Comparison of ENCODE assay signal across 10 mouse cellular contexts in genomic region chr16:33529502-33530454, GRCm38 (mm10). TPM values are rescaled to one million over a fixed set of nuclear protein-coding genes. Genes with fewer than 3 reads are reported as not detected.
A peak's percentile ranks its signal among the peaks of the same experiment; 100 is the strongest.
DNase-seq lines count a peak whose midpoint lies in the region; ATAC-seq and TF ChIP-seq lines count a peak whose summit lies in the region.
"Had no signal": no experiment of that assay in that cellular context is flagged by ENCODE, and none has a peak within 500 bp of the region (broad histone marks: within the 10 kb centered on the region; RNA-seq: fewer than 3 reads in every experiment).

No protein-coding gene starts in this region.

- H3K36me3 ChIP-seq in heart, postnatal 0 days (replicated peaks; ENCODE audit: control insufficient read depth, insufficient read depth, low read length) = no peaks in the 10 kb centered on the region
- no peaks in the 10 kb centered on the region for H3K36me3 ChIP-seq in heart, embryonic 12.5 days
- no peaks in the 10 kb centered on the region for H3K36me3 ChIP-seq in neural tube, embryonic 15.5 days
- H3K36me3 ChIP-seq in hindbrain, embryonic 16.5 days (ENCODE audit: control insufficient read depth, insufficient read depth, low read length) = no peaks in the 10 kb centered on the region
- no peaks in the 10 kb centered on the region for H3K36me3 ChIP-seq in stomach, embryonic 14.5 days (ENCODE audit: control insufficient read depth, insufficient read depth, low read length)
- H3K36me3 ChIP-seq in forebrain, embryonic 15.5 days = no peaks in the 10 kb centered on the region
- H3K36me3 ChIP-seq: embryonic facial prominence, embryonic 15.5 days; heart, embryonic 13.5 days had no signal

- no peak overlapping the region for H3K4me2 ChIP-seq in heart, postnatal 0 days (ENCODE audit: low read depth, low read length)
- H3K4me2 ChIP-seq in heart, embryonic 12.5 days = no peak overlapping the region
- H3K4me2 ChIP-seq in neural tube, embryonic 15.5 days = no peak overlapping the region
- H3K4me2 ChIP-seq in hindbrain, embryonic 16.5 days (ENCODE audit: low read length) = no peak overlapping the region
- H3K4me2 ChIP-seq in stomach, embryonic 14.5 days (replicated peaks; ENCODE audit: low read depth, low read length) = no peak overlapping the region
- no peak overlapping the region for H3K4me2 ChIP-seq in forebrain, embryonic 15.5 days (replicated peaks)
- H3K4me2 ChIP-seq: embryonic facial prominence, embryonic 15.5 days; heart, embryonic 13.5 days had no signal

- H3K4me3 ChIP-seq in heart, postnatal 0 days (ENCODE audit: low read depth, low read length) = no peak overlapping the region
- no peak overlapping the region for H3K4me3 ChIP-seq in heart, embryonic 12.5 days
- no peak overlapping the region for H3K4me3 ChIP-seq in neural tube, embryonic 15.5 days (replicated peaks)
- no peak overlapping the region for H3K4me3 ChIP-seq in hindbrain, embryonic 16.5 days (ENCODE audit: low read length)
- H3K4me3 ChIP-seq in stomach, embryonic 14.5 days (ENCODE audit: low read depth, low read length) = no peak overlapping the region
- H3K4me3 ChIP-seq in forebrain, embryonic 15.5 days = no peak overlapping the region
- H3K4me3 ChIP-seq: embryonic facial prominence, embryonic 15.5 days; heart, embryonic 13.5 days had no signal

- 0 out of 2 replicates have a peak, but pooled peaks cover 6% of the 10 kb centered on the region for H3K9me3 ChIP-seq in heart, postnatal 0 days (replicated peaks; ENCODE audit: control insufficient read depth, low read length)
- H3K9me3 ChIP-seq in heart, embryonic 12.5 days (replicated peaks) = peaks cover 6% of the 10 kb centered on the region
- H3K9me3 ChIP-seq in neural tube, embryonic 15.5 days (replicated peaks) = no peaks in the 10 kb centered on the region
- no peaks in the 10 kb centered on the region for H3K9me3 ChIP-seq in hindbrain, embryonic 16.5 days (ENCODE audit: control insufficient read depth, low read length)
- H3K9me3 ChIP-seq in stomach, embryonic 14.5 days (ENCODE audit: control insufficient read depth, low read depth, low read length) = peaks cover 4% of the 10 kb centered on the region; the same call in 1 of the 2 replicates
- H3K9me3 ChIP-seq in forebrain, embryonic 15.5 days = no peaks in the 10 kb centered on the region

- TF ChIP-seq EP300 in heart, postnatal 0 days (IDR thresholded peaks at IDR 0.05; ENCODE audit: low read depth) = no peak

- TF ChIP-seq CTCF in heart, postnatal 0 days (IDR thresholded peaks at IDR 0.05; ENCODE audit: low read depth) = no peak

- 0 out of 2 replicates have a peak, but pooled peaks have one; percentile 41 for ATAC-seq in heart, postnatal 0 days (ENCODE audit: insufficient read depth, low read depth)
- no peak for ATAC-seq in heart, embryonic 12.5 days (ENCODE audit: insufficient number of reproducible peaks, low FRiP score)
- ATAC-seq in neural tube, embryonic 15.5 days (ENCODE audit: low FRiP score) = no peak
- ATAC-seq in hindbrain, embryonic 16.5 days = peak; percentile 11; the same call in 1 of the 2 replicates
- ATAC-seq in stomach, embryonic 14.5 days (ENCODE audit: insufficient number of reproducible peaks, insufficient read depth, low FRiP score, low read depth) = no peak
- ATAC-seq in forebrain, embryonic 15.5 days (replicated peaks) = no peak

- 43% methylated on average over 11 of the region's 11 CpGs for WGBS in heart, postnatal 0 days
- 63% methylated on average over 11 of the region's 11 CpGs for WGBS in heart, embryonic 12.5 days
- 40% methylated on average over 11 of the region's 11 CpGs for WGBS in neural tube, embryonic 15.5 days
- WGBS in hindbrain, embryonic 16.5 days = 36% methylated on average over 11 of the region's 11 CpGs
- 45% methylated on average over 11 of the region's 11 CpGs for WGBS in stomach, embryonic 14.5 days
- 54% methylated on average over 11 of the region's 11 CpGs for WGBS in forebrain, embryonic 15.5 days

- peaks cover 5% of the 10 kb centered on the region; the same call in 1 of the 2 replicates for H3K4me1 ChIP-seq in heart, postnatal 0 days (ENCODE audit: control insufficient read depth, insufficient read depth)
- peaks cover 8% of the 10 kb centered on the region; the same call in 1 of the 2 replicates for H3K4me1 ChIP-seq in heart, embryonic 12.5 days (replicated peaks)
- H3K4me1 ChIP-seq in neural tube, embryonic 15.5 days = peaks cover 13% of the 10 kb centered on the region
- no peaks in the 10 kb centered on the region for H3K4me1 ChIP-seq in hindbrain, embryonic 16.5 days (ENCODE audit: control insufficient read depth, insufficient read depth, low read depth, low read length)
- H3K4me1 ChIP-seq in stomach, embryonic 14.5 days (ENCODE audit: control insufficient read depth, insufficient read depth, low read length) = no peaks in the 10 kb centered on the region
- no peaks in the 10 kb centered on the region for H3K4me1 ChIP-seq in forebrain, embryonic 15.5 days
- H3K4me1 ChIP-seq: heart, embryonic 13.5 days had no signal

- no peaks in the 10 kb centered on the region for H3K27me3 ChIP-seq in heart, postnatal 0 days (ENCODE audit: control insufficient read depth, insufficient read depth, low read length)
- no peaks in the 10 kb centered on the region for H3K27me3 ChIP-seq in heart, embryonic 12.5 days (replicated peaks)
- no peaks in the 10 kb centered on the region for H3K27me3 ChIP-seq in neural tube, embryonic 15.5 days (replicated peaks)
- H3K27me3 ChIP-seq in hindbrain, embryonic 16.5 days (replicated peaks; ENCODE audit: control insufficient read depth, insufficient read depth, low read length) = no peaks in the 10 kb centered on the region
- no peaks in the 10 kb centered on the region for H3K27me3 ChIP-seq in stomach, embryonic 14.5 days (ENCODE audit: control insufficient read depth, insufficient read depth, low read length)
- H3K27me3 ChIP-seq in forebrain, embryonic 15.5 days = no peaks in the 10 kb centered on the region
- H3K27me3 ChIP-seq: embryonic facial prominence, embryonic 15.5 days; heart, embryonic 13.5 days had no signal

- H3K9ac ChIP-seq in heart, postnatal 0 days (replicated peaks; ENCODE audit: low read depth, low read length) = no peak overlapping the region
- H3K9ac ChIP-seq in heart, embryonic 12.5 days = no peak overlapping the region
- H3K9ac ChIP-seq in neural tube, embryonic 15.5 days (replicated peaks) = no peak overlapping the region
- H3K9ac ChIP-seq in hindbrain, embryonic 16.5 days (ENCODE audit: low read depth, low read length) = no peak overlapping the region
- H3K9ac ChIP-seq in stomach, embryonic 14.5 days (replicated peaks; ENCODE audit: low read depth, low read length) = no peak overlapping the region
- H3K9ac ChIP-seq in forebrain, embryonic 15.5 days (replicated peaks) = no peak overlapping the region
- H3K9ac ChIP-seq: embryonic facial prominence, embryonic 15.5 days; heart, embryonic 13.5 days had no signal

- peak overlapping the region; percentile 18; the same call in 1 of the 2 replicates for H3K27ac ChIP-seq in heart, postnatal 0 days (ENCODE audit: low read depth)
- no peak overlapping the region for H3K27ac ChIP-seq in heart, embryonic 12.5 days (ENCODE audit: poor library complexity, severe bottlenecking)
- H3K27ac ChIP-seq in neural tube, embryonic 15.5 days (replicated peaks) = no peak overlapping the region; the same call in 1 of the 2 replicates
- H3K27ac ChIP-seq in hindbrain, embryonic 16.5 days (ENCODE audit: low read depth, low read length) = no peak overlapping the region
- H3K27ac ChIP-seq in stomach, embryonic 14.5 days (ENCODE audit: low read length) = peak overlapping the region; percentile 72; the same call in 1 of the 2 replicates
- no peak overlapping the region for H3K27ac ChIP-seq in forebrain, embryonic 15.5 days (replicated peaks)
- H3K27ac ChIP-seq: embryonic facial prominence, embryonic 15.5 days; heart, embryonic 13.5 days had no signal

- DNase-seq in heart, postnatal 0 days (ENCODE audit: low spot score) = peak; percentile 52
- DNase-seq in neural tube, embryonic 10.5 days (ENCODE audit: extremely low spot score, low spot score) = peak; percentile 26
- no peak for DNase-seq in adrenal gland, adult (ENCODE audit: inconsistent age in 2 of 2, low spot score in 1 of 2)

RNA-seq across cellular contexts. Expression of gene Slc12a8, which starts 12.7 kb away (rescaled TPM):
- 0.42 and 1.4 TPM in 2 replicates for total RNA-seq in heart, postnatal 0 days (2014; rRNA removed; ENCODE audit: low replicate concordance)
- 1.0 TPM in 2 replicates for polyA plus RNA-seq in heart, postnatal 0 days (2015; fragmentation: Nextera tagmentation; extraction: Ambion mirVana)
- 1.2 and 1.3 TPM in 2 replicates for polyA plus RNA-seq in heart, embryonic 12.5 days (2016; fragmentation: Nextera tagmentation; extraction: Ambion mirVana)
- 0.72 and 0.97 TPM in 2 replicates for polyA plus RNA-seq in neural tube, embryonic 15.5 days (2015; fragmentation: Nextera tagmentation; extraction: Ambion mirVana)
- 0.94 and 1.5 TPM in 2 replicates for polyA plus RNA-seq in hindbrain, embryonic 16.5 days (2015; fragmentation: Nextera tagmentation; extraction: Ambion mirVana)
- polyA plus RNA-seq in stomach, embryonic 14.5 days (2014; fragmentation: Nextera tagmentation; extraction: Ambion mirVana) = 1.8 and 1.9 TPM in 2 replicates
- polyA plus RNA-seq in forebrain, embryonic 15.5 days (2015; fragmentation: Nextera tagmentation; extraction: Ambion mirVana) = 0.83 and 0.92 TPM in 2 replicates

Comparison
In these comparisons a context has a peak if more than half of its experiments do, and no peak if none do; other contexts are left out.
1. ATAC-seq: peak in heart, postnatal 0 days (single experiment) and hindbrain, embryonic 16.5 days (single experiment); none in heart, embryonic 12.5 days (single experiment), neural tube, embryonic 15.5 days (single experiment), stomach, embryonic 14.5 days (single experiment) and forebrain, embryonic 15.5 days (single experiment).
2. H3K27ac ChIP-seq: peak in heart, postnatal 0 days (single experiment) and stomach, embryonic 14.5 days (single experiment); none in heart, embryonic 12.5 days (single experiment), neural tube, embryonic 15.5 days (single experiment), hindbrain, embryonic 16.5 days (single experiment) and forebrain, embryonic 15.5 days (single experiment).
3. DNase-seq: peak in heart, postnatal 0 days (single experiment) and neural tube, embryonic 10.5 days (single experiment); none in adrenal gland, adult (0 of 2).